ENCODE assay signal across 17 mouse cellular contexts in genomic region chr15:27805654-27806053, GRCm38 (mm10).
A peak's percentile ranks its signal among the peaks of the same experiment; 100 is the strongest.
DNase-seq lines count a peak whose midpoint lies in the region; ATAC-seq and TF ChIP-seq lines count a peak whose summit lies in the region.
"Had no signal": no experiment of that assay in that cellular context is flagged by ENCODE, and none has a peak within 500 bp of the region (broad histone marks: within the 10 kb centered on the region; RNA-seq: fewer than 3 reads in every experiment).

No protein-coding gene starts in this region.

- H3K27me3 ChIP-seq in kidney, embryonic 14.5 days (ENCODE audit: control insufficient read depth, insufficient read depth, low read length), result no peaks in the 10 kb centered on the region
- H3K27me3 ChIP-seq in lung, embryonic 16.5 days (ENCODE audit: control insufficient read depth, insufficient read depth, low read depth, low read length), result no peaks in the 10 kb centered on the region
- no peaks in the 10 kb centered on the region for H3K27me3 ChIP-seq in limb, embryonic 12.5 days
- no peaks in the 10 kb centered on the region for H3K27me3 ChIP-seq in stomach, postnatal 0 days (ENCODE audit: control insufficient read depth, insufficient read depth, low read length)

- no peaks in the 10 kb centered on the region for H3K9me3 ChIP-seq in kidney, embryonic 14.5 days (ENCODE audit: control insufficient read depth, low read length)
- H3K9me3 ChIP-seq in lung, embryonic 16.5 days (ENCODE audit: control insufficient read depth, low read length), result no peaks in the 10 kb centered on the region
- no peaks in the 10 kb centered on the region for H3K9me3 ChIP-seq in limb, embryonic 12.5 days
- H3K9me3 ChIP-seq in stomach, postnatal 0 days (ENCODE audit: control insufficient read depth, low read length), result no peaks in the 10 kb centered on the region

- TF ChIP-seq CTCF in stomach, postnatal 0 days (IDR thresholded peaks at IDR 0.05; ENCODE audit: low read depth), result no peak

- no peak overlapping the region for H3K4me3 ChIP-seq in kidney, embryonic 14.5 days (ENCODE audit: low read length)
- no peak overlapping the region for H3K4me3 ChIP-seq in lung, embryonic 16.5 days (ENCODE audit: low read length)
- no peak overlapping the region for H3K4me3 ChIP-seq in limb, embryonic 12.5 days (replicated peaks)
- H3K4me3 ChIP-seq in stomach, postnatal 0 days (ENCODE audit: low read depth, low read length), result no peak overlapping the region
- H3K4me3 ChIP-seq: gastrocnemius, adult 2 months had no signal

- H3K4me2 ChIP-seq in kidney, embryonic 14.5 days (replicated peaks; ENCODE audit: low read depth, low read length), result no peak overlapping the region
- H3K4me2 ChIP-seq in lung, embryonic 16.5 days (ENCODE audit: low read depth, low read length), result 0 out of 2 replicates have a peak overlapping the region, but pooled peaks have one; percentile 2
- H3K4me2 ChIP-seq in limb, embryonic 12.5 days, result no peak overlapping the region
- no peak overlapping the region for H3K4me2 ChIP-seq in stomach, postnatal 0 days (replicated peaks; ENCODE audit: low read depth)
- H3K4me2 ChIP-seq: midbrain, embryonic 11.5 days had no signal

- H3K4me1 ChIP-seq in kidney, embryonic 14.5 days (ENCODE audit: control insufficient read depth, insufficient read depth, low read length), result peaks cover 21% of the 10 kb centered on the region; the same call in 1 of the 2 replicates
- peaks cover 55% of the 10 kb centered on the region for H3K4me1 ChIP-seq in lung, embryonic 16.5 days (replicated peaks; ENCODE audit: control insufficient read depth, insufficient read depth, low read length)
- H3K4me1 ChIP-seq in limb, embryonic 12.5 days (replicated peaks), result peaks cover 97% of the 10 kb centered on the region
- 0 out of 2 replicates have a peak, but pooled peaks cover 3% of the 10 kb centered on the region for H3K4me1 ChIP-seq in stomach, postnatal 0 days (replicated peaks; ENCODE audit: control insufficient read depth, insufficient read depth)

- peak; percentile 50 for ATAC-seq in kidney, embryonic 14.5 days (ENCODE audit: low FRiP score, low TSS enrichment)
- no peak for ATAC-seq in lung, embryonic 16.5 days (ENCODE audit: low read depth)
- ATAC-seq in limb, embryonic 12.5 days (ENCODE audit: insufficient number of reproducible peaks, insufficient read depth, low FRiP score, low TSS enrichment, low read depth), result no peak
- ATAC-seq in stomach, postnatal 0 days (ENCODE audit: low FRiP score, low TSS enrichment), result no peak

- WGBS in kidney, embryonic 14.5 days, result 41% methylated on average over 16 of the region's 16 CpGs
- WGBS in lung, embryonic 16.5 days, result 68% methylated on average over 16 of the region's 16 CpGs
- 64% methylated on average over 16 of the region's 16 CpGs for WGBS in limb, embryonic 12.5 days
- 79% methylated on average over 16 of the region's 16 CpGs for WGBS in stomach, postnatal 0 days

- peak overlapping the region; percentile 25; the same call in 1 of the 2 replicates for H3K27ac ChIP-seq in kidney, embryonic 14.5 days (ENCODE audit: low read depth, low read length)
- H3K27ac ChIP-seq in lung, embryonic 16.5 days (ENCODE audit: low read length), result peak overlapping the region; percentile 77
- peak overlapping the region; percentile 59 for H3K27ac ChIP-seq in limb, embryonic 12.5 days
- 0 out of 2 replicates have a peak overlapping the region, but pooled peaks have one; percentile 24 for H3K27ac ChIP-seq in stomach, postnatal 0 days (replicated peaks)

- no peak overlapping the region for H3K9ac ChIP-seq in kidney, embryonic 14.5 days (ENCODE audit: low read depth, low read length)
- H3K9ac ChIP-seq in lung, embryonic 16.5 days (ENCODE audit: low read length), result no peak overlapping the region
- H3K9ac ChIP-seq in limb, embryonic 12.5 days (replicated peaks), result 0 out of 2 replicates have a peak overlapping the region, but pooled peaks have one; percentile 6
- H3K9ac ChIP-seq in stomach, postnatal 0 days (ENCODE audit: low read length), result no peak overlapping the region

- TF ChIP-seq EP300 in stomach, postnatal 0 days (optimal IDR thresholded peaks at IDR 0.05), result no peak

- DNase-seq in kidney, adult 11 months, result no peak
- DNase-seq in lung, postnatal 25 days (ENCODE audit: low spot score), result no peak
- no peak for DNase-seq in stomach, postnatal 0 days (ENCODE audit: low spot score)
- no peak for DNase-seq in spleen, postnatal 4 days (ENCODE audit: low spot score in 2 of 2)
- no peak for DNase-seq in spleen, postnatal 14 days (ENCODE audit: low spot score in 2 of 2)
- DNase-seq: adrenal gland, postnatal 14 days; cerebellum, postnatal 25 days; gastrocnemius, adult 2 months; heart, postnatal 14 days; kidney, adult 9 months; layer of hippocampus, postnatal 36 days; thymus, adult 18-20 months had no signal

- peaks cover 44% of the 10 kb centered on the region for H3K36me3 ChIP-seq in kidney, embryonic 14.5 days (ENCODE audit: control insufficient read depth, insufficient read depth, low read length)
- peaks cover 6% of the 10 kb centered on the region for H3K36me3 ChIP-seq in lung, embryonic 16.5 days (ENCODE audit: control insufficient read depth, insufficient read depth, low read length)
- peaks cover 44% of the 10 kb centered on the region for H3K36me3 ChIP-seq in limb, embryonic 12.5 days
- no peaks in the 10 kb centered on the region for H3K36me3 ChIP-seq in stomach, postnatal 0 days (ENCODE audit: control insufficient read depth, insufficient read depth, low read length)
- H3K36me3 ChIP-seq: G1E had no signal

Comparison
In these comparisons a context has a peak if more than half of its experiments do, and no peak if none do; other contexts are left out.
1. H3K27ac ChIP-seq: peak in every context shown above with its lines; median percentile 77 in lung, embryonic 16.5 days; 59 in limb, embryonic 12.5 days; 25 in kidney, embryonic 14.5 days; 24 in stomach, postnatal 0 days.